In the genomic region with DNA sequence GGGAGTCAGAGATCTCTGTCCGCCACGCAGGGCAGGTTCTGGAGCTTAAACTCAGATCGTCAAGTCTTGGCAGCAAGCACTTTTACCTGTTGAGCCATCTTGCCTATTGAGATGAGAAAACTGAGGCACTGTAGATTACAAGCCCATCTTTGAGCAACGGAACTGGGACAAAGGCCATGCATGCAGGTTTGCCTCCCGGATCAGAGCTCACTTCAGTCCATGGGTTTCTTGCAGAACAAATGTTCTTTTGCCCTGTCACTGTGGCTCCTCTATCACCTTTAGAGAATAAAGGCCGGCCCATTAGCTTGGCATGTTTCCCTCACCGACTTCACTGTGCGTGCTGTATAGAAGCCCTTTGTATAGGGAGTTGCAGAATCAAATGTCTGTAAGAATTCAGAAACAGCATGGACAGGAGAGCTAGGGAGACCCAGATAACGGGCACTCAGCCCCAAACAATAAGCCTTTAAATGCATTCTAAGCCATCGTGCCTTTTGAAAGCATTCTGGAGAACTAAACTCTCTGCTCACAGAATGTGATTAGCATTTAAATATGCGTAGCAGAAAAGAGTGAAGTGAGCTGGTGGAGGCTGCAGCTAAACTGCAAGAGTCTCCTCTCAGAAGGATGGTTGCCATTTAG, we compare ENCODE assay signal across 10 mouse cellular contexts. TPM values are rescaled to one million over a fixed set of nuclear protein-coding genes. Genes with fewer than 3 reads are reported as not detected.
DNase-seq lines count a peak whose midpoint lies in the region; ATAC-seq lines count a peak whose summit lies in the region.
"Had no signal": no experiment of that assay in that cellular context is flagged by ENCODE, and none has a peak within 500 bp of the region (broad histone marks: within the 10 kb centered on the region; RNA-seq: fewer than 3 reads in every experiment).

No protein-coding gene starts in this region.

- H3K4me1 ChIP-seq in embryonic facial prominence, embryonic 10.5 days = no peaks in the 10 kb centered on the region
- no peaks in the 10 kb centered on the region for H3K4me1 ChIP-seq in hindbrain, embryonic 12.5 days
- 0 out of 2 replicates have a peak, but pooled peaks cover 6% of the 10 kb centered on the region for H3K4me1 ChIP-seq in midbrain, embryonic 15.5 days

- no peaks in the 10 kb centered on the region for H3K36me3 ChIP-seq in embryonic facial prominence, embryonic 10.5 days (replicated peaks)
- H3K36me3 ChIP-seq in hindbrain, embryonic 12.5 days = no peaks in the 10 kb centered on the region
- H3K36me3 ChIP-seq in midbrain, embryonic 15.5 days (replicated peaks) = no peaks in the 10 kb centered on the region

- H3K4me2 ChIP-seq in hindbrain, embryonic 12.5 days (replicated peaks) = no peak overlapping the region
- peak overlapping the region; percentile 0; the same call in 1 of the 2 replicates for H3K4me2 ChIP-seq in midbrain, embryonic 15.5 days

- H3K4me3 ChIP-seq in embryonic facial prominence, embryonic 10.5 days = no peak overlapping the region
- H3K4me3 ChIP-seq in hindbrain, embryonic 12.5 days = no peak overlapping the region
- H3K4me3 ChIP-seq in midbrain, embryonic 15.5 days = no peak overlapping the region
- H3K4me3 ChIP-seq: myocyte had no signal

- H3K9me3 ChIP-seq in embryonic facial prominence, embryonic 10.5 days = no peaks in the 10 kb centered on the region
- H3K9me3 ChIP-seq in hindbrain, embryonic 12.5 days (replicated peaks) = no peaks in the 10 kb centered on the region
- no peaks in the 10 kb centered on the region for H3K9me3 ChIP-seq in midbrain, embryonic 15.5 days

- ATAC-seq in hindbrain, embryonic 12.5 days (ENCODE audit: low FRiP score) = peak; percentile 66
- ATAC-seq in midbrain, embryonic 15.5 days (replicated peaks) = peak; percentile 75
- ATAC-seq: inflammation-experienced regulatory T-cells, adult 6 months had no signal

- H3K27me3 ChIP-seq in embryonic facial prominence, embryonic 10.5 days (replicated peaks; ENCODE audit: low read depth, poor library complexity, severe bottlenecking) = no peaks in the 10 kb centered on the region
- H3K27me3 ChIP-seq in hindbrain, embryonic 12.5 days = no peaks in the 10 kb centered on the region
- no peaks in the 10 kb centered on the region for H3K27me3 ChIP-seq in midbrain, embryonic 15.5 days (replicated peaks)

- H3K27ac ChIP-seq in embryonic facial prominence, embryonic 10.5 days (replicated peaks) = peak overlapping the region; percentile 51
- H3K27ac ChIP-seq in hindbrain, embryonic 12.5 days = peak overlapping the region; percentile 75
- H3K27ac ChIP-seq in midbrain, embryonic 15.5 days = peak overlapping the region; percentile 65

- peak; percentile 35 for DNase-seq in R1 (ENCODE audit: low read depth, low spot score)
- DNase-seq in embryonic facial prominence, embryonic 10.5 days (ENCODE audit: low spot score) = no peak
- DNase-seq in cerebellum, adult 18-20 months = no peak
- no peak for DNase-seq in ovary, postnatal 14 days (ENCODE audit: low spot score)
- DNase-seq in adrenal gland, postnatal 14 days = no peak
- DNase-seq: right cerebral cortex, postnatal 25 days had no signal

- no peak overlapping the region for H3K9ac ChIP-seq in hindbrain, embryonic 12.5 days
- H3K9ac ChIP-seq in midbrain, embryonic 15.5 days = no peak overlapping the region

- WGBS in embryonic facial prominence, embryonic 10.5 days = 45% methylated on average over 11 of the region's 11 CpGs
- 47% methylated on average over 11 of the region's 11 CpGs for WGBS in hindbrain, embryonic 12.5 days
- 37% methylated on average over 11 of the region's 11 CpGs for WGBS in midbrain, embryonic 15.5 days

RNA-seq across cellular contexts. Expression of a gene that starts 20.0 kb away (rescaled TPM):
- 1.1 and 2.0 TPM in 2 replicates for polyA plus RNA-seq in embryonic facial prominence, embryonic 10.5 days (2016; fragmentation: Nextera tagmentation; extraction: Ambion mirVana)
- 0.42 and 1.2 TPM in 2 replicates for polyA plus RNA-seq in hindbrain, embryonic 12.5 days (2016; fragmentation: Nextera tagmentation; extraction: Ambion mirVana)
- polyA plus RNA-seq in midbrain, embryonic 15.5 days (2015; fragmentation: Nextera tagmentation; extraction: Ambion mirVana) = 0.70 and 0.99 TPM in 2 replicates
- total RNA-seq in adrenal gland, postnatal 14 days (2021) = 1.6 and 2.1 TPM in 2 replicates

RNA-seq across cellular contexts. Expression of a gene that starts 32.0 kb away (rescaled TPM):
- polyA plus RNA-seq in embryonic facial prominence, embryonic 10.5 days (2016; fragmentation: Nextera tagmentation; extraction: Ambion mirVana) = 764 and 848 TPM in 2 replicates
- polyA plus RNA-seq in hindbrain, embryonic 12.5 days (2016; fragmentation: Nextera tagmentation; extraction: Ambion mirVana) = 537 and 566 TPM in 2 replicates
- polyA plus RNA-seq in midbrain, embryonic 15.5 days (2015; fragmentation: Nextera tagmentation; extraction: Ambion mirVana) = 441 and 470 TPM in 2 replicates
- total RNA-seq in adrenal gland, postnatal 14 days (2021) = 588 and 637 TPM in 2 replicates
